Mouse (Mus musculus) urinary bladder, adult 2 months (tissue): ENCODE data around the gene Zcchc2. TPM values are rescaled to one million over a fixed set of nuclear protein-coding genes. Genes with fewer than 3 reads are reported as not detected.

Experiments
- DNase-seq: peaks from one replicate; pipeline ENCODE4 v3.0.0; 2022; ENCODE audit warnings: low spot score
- polyA plus RNA-seq: library from polyadenylated mRNA; depleted of rRNA; stranded (reverse); fragments of >200 nt; gene quantifications from 2 replicates; pipeline ENCODE4 v1.2.3, GENCODE M21; 2012; rRNA removed

Zcchc2 gene
- polyA plus RNA-seq, 1 experiment, result 11.1 TPM

- DNase-seq, result no peak
Observed at GRCm38 (mm10) chr1:106072071-106072440, 81.8 kb downstream of the Zcchc2 start.

GRCm38 (mm10) chr1:106073166-106073565 is 83.0 kb downstream of the Zcchc2 start:
- DNase-seq, result no peak

GRCm38 (mm10) chr1:106074141-106074540 is 83.9 kb downstream of the Zcchc2 start:
- no peak for DNase-seq

GRCm38 (mm10) chr1:106074656-106075055 is 84.5 kb downstream of the Zcchc2 start:
- DNase-seq, result no peak

- no peak for DNase-seq
Observed at GRCm38 (mm10) chr1:106076641-106077040, 86.4 kb downstream of the Zcchc2 start.

GRCm38 (mm10) chr1:106077166-106077565 is 87.0 kb downstream of the Zcchc2 start:
- no peak for DNase-seq

Other genes starting within 250 kb of the Zcchc2 start
- gene Tnfrsf11a, start 209.7 kb upstream of the Zcchc2 start, polyA plus RNA-seq, result 15.0 and 22.7 TPM in 2 replicates
- 16.9 and 18.2 TPM in 2 replicates for gene Phlpp1, start 181.3 kb downstream of the Zcchc2 start, polyA plus RNA-seq